Mouse (Mus musculus) G1E (cell line): ENCODE measurements at regions not wholly inside any gene's neighbourhood (a gene's known extent, or its start where the extent isn't known, plus 50 kb on each side); places are given as distances from the start of the nearest gene placed in this dataset.

ENCODE experiments used
- CTCF ChIP-seq: IDR thresholded peaks from 2 replicates; pipeline ENCODE4 v1.5.1; 2012; ENCODE audit warnings: low read depth, low read length, inconsistent platforms, mixed read lengths
- GATA1 ChIP-seq: IDR thresholded peaks from 2 replicates; pipeline ENCODE4 v1.6.1; 2012; ENCODE audit warnings: borderline replicate concordance, low read length, inconsistent platforms, mixed read lengths
- TAL1 ChIP-seq: conservative IDR thresholded peaks from 2 replicates; pipeline ENCODE4 v1.6.1; 2012; ENCODE audit warnings: low read depth, low read length, inconsistent platforms, mixed read lengths

- TF ChIP-seq TAL1 (no peak), GATA1 (no peak), CTCF (no peak)
Observed at GRCm38 (mm10) chr3:99716381-99716780, 168.8 kb upstream of the Spag17 start.
